Mouse (Mus musculus) heart, adult 18-20 months (tissue): Measurements from ENCODE around the gene Nkx2-9. TPM values are rescaled to one million over a fixed set of nuclear protein-coding genes. Genes with fewer than 3 reads are reported as not detected.
A peak's percentile ranks its signal among the peaks of the same experiment; 100 is the strongest.

ENCODE experiments used
- DNase-seq, 2 experiments: peaks; one replicate each; pipeline ENCODE4 v3.0.0; 2021 to 2022; ENCODE audit warnings: mixed read lengths in 1 of 2
- long read RNA-seq, 2 experiments: library from polyadenylated mRNA; stranded (forward); transcript quantifications; one replicate each; pipeline ENCODE4 v2.0.0; 2021
- total RNA-seq, 2 experiments: library from RNA; stranded (reverse); gene quantifications; 2 replicates each; pipeline ENCODE4 v1.2.3; 2021

Nkx2-9 gene
- not detected for total RNA-seq
- long read RNA-seq, experiment 1, result 0 reads
- long read RNA-seq, experiment 2, result 0 reads

DNA sequence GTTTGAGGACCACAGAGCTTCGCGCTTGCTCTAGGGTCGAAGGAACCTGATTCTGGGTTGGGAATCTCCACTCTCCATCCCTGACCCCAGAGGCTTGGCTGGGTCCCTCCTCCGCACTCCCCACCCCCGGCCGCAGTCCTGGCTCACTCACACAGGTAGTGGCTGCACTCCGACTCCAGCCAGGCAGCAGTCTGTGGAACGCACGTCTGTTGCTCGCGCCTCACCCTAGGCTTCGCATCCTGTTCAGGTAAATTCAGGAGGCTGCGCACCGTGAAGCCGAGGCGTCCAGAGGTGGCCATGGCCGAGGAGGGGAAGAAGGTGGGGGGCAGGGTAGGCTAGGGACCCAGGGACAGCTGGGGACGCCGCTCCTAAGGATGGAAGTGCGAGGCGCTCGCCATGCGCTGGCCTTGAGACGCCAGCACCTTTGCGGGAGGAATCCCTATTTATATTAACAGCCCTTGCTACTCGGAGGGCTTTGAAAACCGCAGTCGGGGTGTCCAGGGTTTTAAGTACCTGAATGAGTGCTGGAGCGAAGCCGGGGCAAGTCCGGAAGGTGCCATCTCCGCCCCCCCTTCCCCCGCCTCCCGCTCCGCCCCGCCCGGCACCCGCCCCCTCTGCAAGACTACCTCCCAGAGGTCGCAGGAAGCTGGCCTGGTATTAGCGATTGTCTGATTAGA is at the start of gene Nkx2-9:
Gene Nkx2-9, minus strand, starts transcription at position 524 of the 677 bp plus-strand sequence.
- DNase-seq, result no peak

- DNase-seq, result peak in 1 of 2 experiments; percentile 58
Observed at GRCm38 (mm10) chr12:56637181-56637566, 24.1 kb upstream of the Nkx2-9 start.

GRCm38 (mm10) chr12:56636534-56637180 is 23.6 kb upstream of the Nkx2-9 start:
- DNase-seq, result peak; percentile 9 to 55

DNA sequence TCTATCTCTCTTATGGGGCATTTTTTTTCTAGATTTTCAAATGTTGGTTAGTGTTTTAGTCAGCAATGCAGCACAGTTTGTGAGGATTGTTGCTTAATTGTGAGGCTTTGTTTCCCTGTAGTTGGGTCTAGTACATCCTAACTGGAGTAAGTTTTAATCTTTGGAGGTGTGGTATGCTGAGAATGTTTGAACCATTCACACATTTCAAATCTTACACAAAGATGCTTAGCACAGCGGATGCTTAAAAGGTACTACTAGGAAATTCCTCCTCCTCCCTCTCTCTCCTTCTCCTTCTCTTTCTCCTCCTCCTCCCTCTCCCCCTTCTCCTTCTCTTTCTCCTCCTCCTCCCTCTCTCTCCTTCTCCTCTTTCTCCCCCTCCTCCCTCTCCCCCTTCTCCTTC is 3.0 kb upstream of the Nkx2-9 start:
- DNase-seq, result no peak

GRCm38 (mm10) chr12:56615391-56615790 is 2.3 kb upstream of the Nkx2-9 start:
- no peak for DNase-seq

- DNase-seq, result no peak
Observed at GRCm38 (mm10) chr12:56614513-56614912, 1.4 kb upstream of the Nkx2-9 start.

GRCm38 (mm10) chr12:56613916-56614510 is 929 bp upstream of the Nkx2-9 start:
- DNase-seq, result no peak

- DNase-seq, result no peak
Observed at GRCm38 (mm10) chr12:56613438-56613830, 350 bp upstream of the Nkx2-9 start.

GRCm38 (mm10) chr12:56612349-56612735 is 742 bp downstream of the Nkx2-9 start:
- DNase-seq, result no peak

- DNase-seq, result peak in 1 of 2 experiments; percentile 4
Observed at GRCm38 (mm10) chr12:56611504-56612348, 1.4 kb downstream of the Nkx2-9 start.

DNA sequence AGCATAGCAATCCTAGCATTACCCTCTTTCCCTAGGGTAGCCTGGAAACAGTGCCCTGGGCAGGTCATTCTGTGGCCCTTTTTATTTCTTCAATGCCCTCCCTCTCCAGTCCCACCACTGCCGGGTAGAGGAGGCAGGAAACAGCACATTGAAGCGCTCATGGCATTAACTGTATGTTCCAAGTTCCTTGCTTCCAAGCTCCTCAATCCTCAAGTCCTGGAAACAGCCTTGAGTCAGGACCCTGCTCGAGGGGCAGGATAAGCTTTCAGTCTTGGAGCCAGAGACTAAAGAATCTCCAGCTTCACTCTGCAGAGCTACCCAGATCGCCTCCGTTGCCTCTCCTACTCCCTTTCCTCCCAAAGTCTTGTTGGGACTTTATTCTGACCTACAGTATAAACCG is 2.2 kb downstream of the Nkx2-9 start:
- DNase-seq, result no peak

- peak in 1 of 2 experiments; percentile 33 for DNase-seq
Observed at GRCm38 (mm10) chr12:56591722-56592121, 21.4 kb downstream of the Nkx2-9 start.

DNA sequence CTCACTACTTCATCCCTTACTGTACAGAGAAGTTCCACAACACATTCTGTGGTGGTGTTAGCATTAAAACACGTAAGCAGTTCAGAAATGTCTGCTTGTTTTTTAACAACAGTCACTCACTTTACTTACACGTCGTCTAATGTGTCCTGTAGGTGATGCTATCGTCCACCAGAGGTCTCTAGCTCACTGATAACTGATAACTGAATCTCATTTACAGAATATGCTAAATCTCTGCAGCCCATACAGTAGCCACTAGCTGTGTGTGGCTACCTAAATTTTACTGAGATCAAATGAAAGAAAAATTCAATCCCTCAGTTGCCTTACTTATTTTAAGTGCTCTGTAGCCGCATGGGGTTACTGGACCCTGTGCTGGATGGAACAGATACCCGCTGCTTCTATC is 25.3 kb downstream of the Nkx2-9 start:
- no peak for DNase-seq

Other genes with a start within 250 kb of the Nkx2-9 start
- under 1 TPM in 1 of 2 experiments, not detected in 1; 0.26 TPM for gene Nkx2-1, start 76.4 kb downstream of the Nkx2-9 start, total RNA-seq
- under 1 TPM; 0.07 to 0.64 TPM for gene Pax9, start 78.5 kb upstream of the Nkx2-9 start, total RNA-seq